Mouse (Mus musculus): Measurements from ENCODE around the gene Ipo4. TPM values are rescaled to one million over a fixed set of nuclear protein-coding genes. Genes with fewer than 3 reads are reported as not detected.

The Ipo4 gene
- polyA plus RNA-seq, 1 experiment from 2014 or later, result 123 TPM

DNA sequence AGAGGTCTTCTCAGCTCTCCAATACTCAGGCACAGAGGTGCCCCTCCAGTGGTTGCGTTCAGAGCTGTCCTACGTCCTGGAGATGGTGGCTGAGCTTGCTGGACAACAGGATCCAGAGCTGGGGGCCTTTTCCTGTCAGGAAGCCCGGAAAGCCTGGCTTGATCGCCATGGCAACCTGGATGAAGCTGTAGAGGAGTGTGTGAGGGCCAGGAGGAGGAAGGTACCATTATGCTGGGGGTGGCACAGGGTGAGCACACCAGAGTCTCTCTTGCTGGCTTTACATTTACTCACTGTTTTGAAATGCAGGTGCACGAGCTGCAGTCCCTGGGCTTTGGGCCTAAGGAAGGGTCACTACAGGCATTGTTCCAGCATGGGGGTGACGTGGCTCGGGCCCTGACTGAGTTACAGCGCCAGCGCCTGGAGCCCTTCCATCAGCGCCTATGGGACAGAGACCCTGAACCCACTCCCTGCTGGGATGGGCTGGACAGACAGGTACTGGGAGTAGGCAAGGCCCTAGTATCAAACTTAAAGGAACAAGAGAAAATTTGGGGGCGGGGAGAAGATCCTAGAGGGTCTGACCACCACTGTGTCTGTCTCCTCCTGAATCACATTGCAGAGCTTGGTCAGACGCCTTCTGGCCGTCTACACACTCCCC lies 39.6 kb downstream of the Ipo4 start:
- no peak for DNase-seq (ENCODE audit: extremely low spot score, low spot score)
- Histone ChIP-seq H3K9me3 (no peaks in the 10 kb centered on the region), H3K4me1 (peaks cover 33% of the 10 kb centered on the region), H3K4me3 (no peak overlapping the region), H3K27me3 (ENCODE audit: poor library complexity, severe bottlenecking) (no peaks in the 10 kb centered on the region), H3K27ac (no peak overlapping the region), H3K36me3 (replicated peaks) (peaks cover 76% of the 10 kb centered on the region)
- WGBS, result 84% methylated on average over 13 of the region's 13 CpGs

- Histone ChIP-seq H3K27ac (peak overlapping the region; percentile 93), H3K4me3 (peak overlapping the region; percentile 94), H3K4me1 (peaks cover 49% of the 10 kb centered on the region), H3K36me3 (replicated peaks) (peaks cover 50% of the 10 kb centered on the region), H3K27me3 (ENCODE audit: poor library complexity, severe bottlenecking) (no peaks in the 10 kb centered on the region), H3K9me3 (no peaks in the 10 kb centered on the region)
- DNase-seq (ENCODE audit: extremely low spot score, low spot score), result no peak
- 10% methylated on average over 16 of the region's 16 CpGs for WGBS
These were observed 43.5 kb downstream of the Ipo4 start for GRCm38 (mm10) chr14:55592226-55592625.

DNA sequence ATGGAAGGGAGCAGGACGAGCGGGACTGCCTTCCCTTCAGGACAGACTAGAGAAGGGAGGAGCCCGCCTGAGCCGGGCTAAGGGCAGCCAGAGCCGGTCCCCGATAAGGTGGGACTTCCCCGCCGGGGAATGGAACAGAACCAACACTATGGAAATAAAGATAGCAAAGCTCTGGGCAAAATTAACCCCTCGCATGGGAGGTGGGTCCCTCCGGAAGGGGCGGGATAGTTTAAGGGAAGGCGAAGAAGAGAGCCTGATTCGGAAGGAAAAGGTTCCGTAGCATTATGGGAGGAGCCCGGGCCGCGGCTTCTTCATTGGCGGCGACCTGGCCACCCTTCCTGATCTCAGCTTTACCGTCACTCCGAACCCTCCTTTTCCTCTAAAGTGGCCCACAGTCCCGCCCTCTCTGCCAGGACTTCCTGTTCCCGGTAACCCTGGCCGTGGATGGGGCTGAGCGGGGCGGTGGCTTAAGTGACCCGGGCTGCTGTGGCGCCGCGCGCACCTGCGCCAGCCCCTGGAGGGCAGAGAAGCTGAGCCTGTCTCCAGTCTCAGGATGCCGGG lies 44.3 kb downstream of the Ipo4 start, which contains the start of gene Rnf31:
Gene Rnf31 (plus strand): TSS at position 378 of the 561 bp plus-strand sequence.
- H3K9me3 ChIP-seq, result no peaks in the 10 kb centered on the region
- H3K4me1 ChIP-seq, result peaks cover 48% of the 10 kb centered on the region
- peak within 1 kb of the TSS; percentile 94 for H3K4me3 ChIP-seq
- peak; percentile 93 for DNase-seq (ENCODE audit: extremely low spot score, low spot score)
- peaks cover 47% of the 10 kb centered on the region for H3K36me3 ChIP-seq (replicated peaks)
- H3K27ac ChIP-seq, result peak within 1 kb of the TSS; percentile 93
- under 1% methylated on average over 33 of the region's 33 CpGs for WGBS
- no peaks in the 10 kb centered on the region for H3K27me3 ChIP-seq (ENCODE audit: poor library complexity, severe bottlenecking)

GRCm38 (mm10) chr14:55590748-55591330 lies 44.9 kb downstream of the Ipo4 start, which contains the start of gene Psme2:
Psme2 (minus strand) TSS chr14:55591113.
- Histone ChIP-seq H3K4me3 (peak within 1 kb of the TSS; percentile 94), H3K4me1 (peaks cover 43% of the 10 kb centered on the region), H3K27me3 (ENCODE audit: poor library complexity, severe bottlenecking) (no peaks in the 10 kb centered on the region), H3K9me3 (no peaks in the 10 kb centered on the region), H3K36me3 (replicated peaks) (peaks cover 41% of the 10 kb centered on the region), H3K27ac (peak within 1 kb of the TSS; percentile 93)
- WGBS, result 1% methylated on average over 22 of the region's 22 CpGs
- peak; percentile 92 for DNase-seq (ENCODE audit: extremely low spot score, low spot score)

GRCm38 (mm10) chr14:55589771-55590448 lies 45.8 kb downstream of the Ipo4 start:
- no peak for DNase-seq (ENCODE audit: extremely low spot score, low spot score)
- peak overlapping the region; percentile 93 for H3K27ac ChIP-seq
- peaks cover 48% of the 10 kb centered on the region for H3K4me1 ChIP-seq
- H3K27me3 ChIP-seq (ENCODE audit: poor library complexity, severe bottlenecking), result peaks cover 1% of the 10 kb centered on the region; the same call in 1 of the 2 replicates
- 91% methylated on average over 11 of the region's 11 CpGs for WGBS
- peaks cover 32% of the 10 kb centered on the region for H3K36me3 ChIP-seq (replicated peaks)
- peak overlapping the region; percentile 94 for H3K4me3 ChIP-seq
- no peaks in the 10 kb centered on the region for H3K9me3 ChIP-seq

GRCm38 (mm10) chr14:55589271-55589670 lies 46.5 kb downstream of the Ipo4 start:
- Histone ChIP-seq H3K27me3 (ENCODE audit: poor library complexity, severe bottlenecking) (peaks cover 8% of the 10 kb centered on the region), H3K4me1 (peaks cover 55% of the 10 kb centered on the region), H3K4me3 (no peak overlapping the region), H3K9me3 (no peaks in the 10 kb centered on the region), H3K36me3 (replicated peaks) (peaks cover 26% of the 10 kb centered on the region), H3K27ac (no peak overlapping the region)
- WGBS, result 95% methylated on average over 5 of the region's 5 CpGs
- DNase-seq (ENCODE audit: extremely low spot score, low spot score), result no peak

DNA sequence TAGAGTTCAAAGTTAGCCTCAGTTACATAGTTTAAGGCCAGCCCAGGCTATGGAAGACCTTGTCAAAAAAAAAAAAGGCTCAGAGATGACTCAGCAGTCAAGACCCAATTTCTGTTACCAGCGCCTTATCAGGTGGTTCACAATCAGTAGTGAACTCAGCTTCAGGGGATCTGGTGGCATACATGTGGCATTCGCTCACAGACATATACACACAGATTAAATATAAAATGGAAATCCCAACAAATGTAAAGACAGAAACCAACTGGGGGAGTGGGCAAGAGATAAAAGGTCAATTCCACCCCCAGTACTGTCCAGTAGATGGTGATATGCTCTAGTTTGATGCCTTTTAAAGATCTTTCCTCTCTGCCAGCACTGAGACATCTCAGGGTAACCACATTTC lies 49.6 kb downstream of the Ipo4 start:
- H3K4me1 ChIP-seq, result peaks cover 36% of the 10 kb centered on the region
- DNase-seq (ENCODE audit: extremely low spot score, low spot score), result no peak
- no peaks in the 10 kb centered on the region for H3K9me3 ChIP-seq
- no peak overlapping the region for H3K27ac ChIP-seq
- peaks cover 25% of the 10 kb centered on the region for H3K36me3 ChIP-seq (replicated peaks)
- no peak overlapping the region for H3K4me3 ChIP-seq
- 88% methylated on average over 2 of the region's 2 CpGs for WGBS
- peaks cover 18% of the 10 kb centered on the region for H3K27me3 ChIP-seq (ENCODE audit: poor library complexity, severe bottlenecking)

- 64% methylated on average over 6 of the region's 6 CpGs for WGBS
- no peak for DNase-seq (ENCODE audit: extremely low spot score, low spot score)
- peaks cover 34% of the 10 kb centered on the region for H3K4me1 ChIP-seq
- no peaks in the 10 kb centered on the region for H3K9me3 ChIP-seq
- peaks cover 31% of the 10 kb centered on the region for H3K36me3 ChIP-seq (replicated peaks)
- H3K27ac ChIP-seq, result peak overlapping the region; percentile 74; the same call in 1 of the 2 replicates
- H3K4me3 ChIP-seq, result peak overlapping the region; percentile 67; the same call in 1 of the 2 replicates
- peaks cover 18% of the 10 kb centered on the region for H3K27me3 ChIP-seq (ENCODE audit: poor library complexity, severe bottlenecking)
These were observed 50.2 kb downstream of the Ipo4 start for GRCm38 (mm10) chr14:55585566-55585960.

DNA sequence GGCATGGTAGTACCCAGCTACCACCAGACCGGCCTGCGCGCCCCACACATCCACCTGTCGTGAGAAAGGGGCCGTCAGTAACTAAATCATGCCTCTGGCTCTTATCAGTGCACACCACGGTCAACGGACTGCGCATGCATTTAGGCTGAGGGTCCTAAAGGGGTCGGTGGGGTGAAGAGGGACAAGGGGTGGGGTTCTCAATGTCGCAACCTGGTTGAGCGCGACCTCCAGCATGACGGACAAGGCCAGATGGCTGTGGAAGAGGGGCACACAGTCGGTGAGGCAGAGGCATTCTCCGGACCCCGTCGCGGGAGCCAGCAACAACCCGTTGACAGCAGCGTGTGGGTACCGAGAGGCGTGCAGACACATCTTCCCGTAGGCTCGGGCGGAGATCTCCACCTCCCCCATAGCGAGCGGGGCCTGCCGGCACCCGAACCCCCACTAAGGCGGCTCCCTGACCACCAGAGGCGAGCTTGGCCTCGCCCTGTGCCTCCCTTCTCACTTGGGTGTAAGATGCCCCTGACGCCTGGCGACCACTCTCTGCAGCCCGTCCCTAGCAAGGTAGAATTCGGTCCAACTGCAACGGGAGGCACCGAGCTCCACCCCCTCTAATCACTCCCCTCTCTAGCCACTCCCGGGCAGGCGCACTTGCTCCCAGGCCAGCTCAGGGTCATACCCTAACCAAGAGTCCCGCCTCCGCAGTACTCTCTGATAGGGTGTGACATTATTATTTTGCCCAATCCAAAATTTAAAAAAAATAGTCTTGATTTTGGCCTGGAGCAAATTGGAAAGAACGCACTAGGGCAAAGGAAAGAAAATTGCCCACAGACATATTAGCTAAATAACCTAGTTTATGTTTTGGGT lies 50.8 kb downstream of the Ipo4 start, which contains the start of gene Emc9:
Gene Emc9 (minus strand): TSS at position 601 of the 864 bp plus-strand sequence.
- Histone ChIP-seq H3K4me3 (peak within 1 kb of the TSS; percentile 67), H3K4me1 (peaks cover 28% of the 10 kb centered on the region), H3K9me3 (no peaks in the 10 kb centered on the region), H3K27ac (peak within 1 kb of the TSS; percentile 74), H3K36me3 (replicated peaks) (peaks cover 38% of the 10 kb centered on the region), H3K27me3 (ENCODE audit: poor library complexity, severe bottlenecking) (peaks cover 18% of the 10 kb centered on the region)
- 2% methylated on average over 43 of the region's 43 CpGs for WGBS
- peak; percentile 64 for DNase-seq (ENCODE audit: extremely low spot score, low spot score)

DNA sequence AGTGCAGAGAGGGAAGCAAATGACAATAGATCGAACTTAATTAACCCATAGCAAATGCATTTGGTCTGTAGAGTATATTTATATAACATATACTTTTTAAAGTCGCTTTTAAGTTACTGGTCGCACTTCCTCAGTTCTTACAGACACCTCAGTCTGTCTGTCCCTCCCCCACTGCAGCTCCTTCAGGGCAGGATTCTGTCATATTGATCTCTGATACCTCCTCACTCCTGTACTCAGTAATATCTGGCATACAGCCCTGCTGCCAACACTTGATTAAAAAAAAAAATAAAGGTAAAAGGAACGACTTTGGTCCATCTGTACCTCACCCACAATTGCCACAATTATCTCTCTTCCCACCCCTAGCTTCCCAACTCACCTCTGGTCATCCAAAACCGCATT lies 51.5 kb downstream of the Ipo4 start:
- Histone ChIP-seq H3K4me3 (peak overlapping the region; percentile 67), H3K4me1 (peaks cover 22% of the 10 kb centered on the region), H3K9me3 (no peaks in the 10 kb centered on the region), H3K36me3 (replicated peaks) (peaks cover 40% of the 10 kb centered on the region), H3K27ac (no peak overlapping the region), H3K27me3 (ENCODE audit: poor library complexity, severe bottlenecking) (peaks cover 18% of the 10 kb centered on the region)
- no peak for DNase-seq (ENCODE audit: extremely low spot score, low spot score)
- WGBS, result 33% methylated on average over 5 of the region's 5 CpGs

DNA sequence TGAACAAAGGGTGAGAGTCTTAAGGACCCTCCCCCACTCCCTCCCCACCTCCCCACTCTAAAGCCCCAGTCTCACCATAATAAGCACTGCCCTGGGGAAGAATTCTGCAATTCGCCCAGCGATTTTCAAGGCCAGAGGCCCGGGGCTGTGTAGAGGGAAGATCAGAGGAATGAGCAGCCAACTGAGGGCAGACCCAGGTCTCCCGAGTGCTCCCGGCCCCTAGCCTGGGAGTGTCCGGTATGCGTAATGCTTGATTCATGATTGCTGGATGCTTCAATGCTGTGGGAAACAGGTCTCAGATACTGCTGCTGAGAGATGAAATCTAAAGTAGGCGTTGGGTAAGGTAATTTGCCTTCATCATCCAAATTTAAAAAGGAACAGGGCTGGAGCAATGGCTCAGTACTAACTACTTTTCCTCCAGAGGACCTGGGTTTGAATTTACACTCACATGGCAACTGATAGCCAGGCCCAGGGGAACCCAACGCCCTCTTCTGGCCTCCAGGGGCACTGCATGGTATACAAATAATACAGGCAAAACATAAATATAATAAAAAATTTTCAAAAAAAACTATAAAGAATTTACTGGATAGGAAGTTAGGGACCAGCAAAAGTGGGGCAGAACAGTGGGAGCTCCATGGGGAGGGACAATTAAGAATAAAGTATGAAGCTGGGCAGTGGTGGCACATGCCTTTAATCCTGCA lies 53.6 kb downstream of the Ipo4 start:
- Histone ChIP-seq H3K27me3 (ENCODE audit: poor library complexity, severe bottlenecking) (peaks cover 18% of the 10 kb centered on the region), H3K4me3 (no peak overlapping the region), H3K36me3 (replicated peaks) (peaks cover 28% of the 10 kb centered on the region), H3K27ac (no peak overlapping the region), H3K9me3 (no peaks in the 10 kb centered on the region), H3K4me1 (peaks cover 38% of the 10 kb centered on the region)
- 78% methylated on average over 9 of the region's 9 CpGs for WGBS
- no peak for DNase-seq (ENCODE audit: extremely low spot score, low spot score)

Measured in forebrain, embryonic 10.5 days (tissue).